Mouse (Mus musculus) adrenal gland, postnatal 4 days (tissue): ENCODE results near the gene Rbfox1. TPM values are rescaled to one million over a fixed set of nuclear protein-coding genes. Genes with fewer than 3 reads are reported as not detected.

Source experiments
- DNase-seq, 2 experiments: peaks; one replicate each; pipeline ENCODE4 v3.0.0; 2021 to 2022; ENCODE audit warnings: low spot score in 2 of 2, mixed read lengths in 2 of 2
- long read RNA-seq, 2 experiments: library from polyadenylated mRNA; stranded (forward); transcript quantifications; one replicate each; pipeline ENCODE4 v2.0.0; 2021
- total RNA-seq, 2 experiments: library from RNA; stranded (reverse); gene quantifications; 2 replicates each; pipeline ENCODE4 v1.2.3; 2021

Gene Rbfox1
- total RNA-seq, result 10 to 100 TPM in 1 of 2 experiments, 1 to 10 TPM in 1; 9.7 to 10.4 TPM
- long read RNA-seq, experiment 1, partial matches to known transcripts, result 0 of 1 reads
- long read RNA-seq, experiment 1, other reads (novel, unspliced or antisense), result 1 of 1 reads
- long read RNA-seq, experiment 2, partial matches to known transcripts, result 0 of 4 reads
- long read RNA-seq, experiment 2, other reads (novel, unspliced or antisense), result 4 of 4 reads

DNA sequence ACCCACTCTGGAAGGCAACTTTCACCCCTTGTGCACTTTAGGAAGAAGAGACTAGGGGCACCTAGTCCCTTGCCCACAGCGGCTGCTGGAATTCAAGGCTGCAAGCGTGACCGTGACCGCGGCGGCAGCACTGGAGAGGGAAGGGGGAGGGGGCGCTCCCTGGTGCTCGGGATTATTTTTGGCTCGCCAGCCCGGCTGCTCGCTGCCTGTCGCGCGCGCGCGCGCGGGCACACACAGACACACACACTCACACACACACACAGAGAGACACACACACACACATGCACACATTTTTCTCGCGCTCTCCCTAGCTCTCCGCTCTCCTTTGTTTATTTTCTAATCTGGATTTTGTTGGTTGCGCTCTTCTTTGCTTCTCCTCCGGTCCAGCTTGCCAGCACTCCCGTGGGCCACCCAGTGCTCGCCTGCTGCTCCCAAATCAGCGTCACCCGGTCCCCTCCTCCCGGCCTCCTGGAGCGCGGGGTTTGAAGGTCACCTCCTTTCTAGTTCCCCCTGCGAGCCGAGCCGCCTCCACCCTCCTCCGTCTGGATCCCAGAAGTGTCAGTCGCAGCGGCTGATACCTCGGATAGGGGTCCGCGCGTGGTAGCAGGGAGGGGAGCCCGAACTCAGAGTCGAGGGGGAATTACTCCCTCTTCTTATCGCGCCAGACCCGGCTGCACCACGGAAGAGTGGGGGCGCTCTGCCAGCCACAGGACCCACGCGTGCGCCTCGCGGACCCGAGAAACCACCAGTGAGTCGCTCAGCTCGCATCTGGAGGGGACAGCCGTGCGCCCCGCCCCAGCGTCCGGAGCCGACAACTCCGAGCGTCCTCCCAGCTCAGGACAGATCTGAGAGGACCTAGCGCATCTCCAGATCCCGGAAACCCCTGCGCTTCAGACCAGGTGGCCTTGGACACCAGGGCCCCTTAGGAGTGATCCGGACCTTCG is at the start of gene Rbfox1:
Rbfox1 (plus strand) TSS at position 610 of the 944 bp plus-strand sequence.
- no peak for DNase-seq

DNA sequence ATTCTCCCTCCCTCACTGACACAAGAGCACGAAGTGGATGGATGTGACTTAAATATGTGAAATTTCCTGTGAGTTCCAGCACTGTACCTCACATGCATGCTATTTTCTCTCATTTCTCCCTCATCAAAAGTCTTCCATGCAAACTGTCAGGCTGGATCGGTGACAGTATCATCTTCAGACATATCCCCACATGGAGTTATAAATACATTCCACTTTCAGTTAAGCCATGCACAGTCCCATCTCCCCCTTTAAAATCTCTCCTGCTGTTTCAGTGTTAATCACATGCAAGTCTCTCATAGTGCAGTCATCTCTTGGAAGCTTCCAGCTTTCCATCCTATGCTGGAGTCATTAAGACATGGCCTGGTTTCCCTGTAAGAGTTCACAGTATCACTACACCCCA is 48.4 kb upstream of the Rbfox1 start:
- no peak for DNase-seq

DNA sequence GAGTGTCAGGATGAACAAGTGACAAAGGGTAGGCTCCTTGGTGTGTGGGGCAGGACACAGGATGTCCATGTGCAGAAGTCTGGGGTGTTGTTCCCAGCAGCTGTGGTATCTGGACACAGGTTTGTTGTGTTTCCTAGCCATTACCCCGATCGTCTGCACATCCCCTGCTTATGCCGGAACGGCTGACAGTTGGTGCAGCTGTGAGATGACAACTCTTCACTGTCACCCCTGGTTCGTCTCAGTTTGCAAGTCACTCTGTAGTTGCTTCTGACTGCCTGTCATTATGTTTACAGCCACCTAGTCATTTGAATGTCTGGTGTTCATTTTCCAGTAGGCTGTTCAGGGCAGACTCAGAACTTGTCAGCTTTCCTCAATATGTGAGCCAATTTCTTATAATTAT is 44.0 kb upstream of the Rbfox1 start:
- DNase-seq, result no peak

DNA sequence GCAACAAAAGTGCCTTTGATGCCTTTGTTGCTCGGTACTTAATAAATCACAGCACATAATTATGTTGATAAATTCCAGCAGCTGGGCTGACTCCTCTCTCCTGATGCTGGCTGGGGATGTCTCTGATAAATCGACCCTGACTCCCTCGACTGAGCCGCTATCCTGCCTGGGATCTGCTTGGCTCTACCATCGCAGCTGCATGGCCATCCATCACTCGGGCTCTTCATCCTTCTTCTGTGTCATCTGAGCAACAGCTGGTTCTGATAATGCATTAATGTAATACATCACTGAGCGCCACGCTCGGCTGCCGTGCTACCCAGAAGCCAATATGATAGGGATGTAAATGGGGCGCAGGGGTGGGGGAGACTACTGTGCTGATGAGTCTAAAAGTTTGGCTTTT is 39.5 kb upstream of the Rbfox1 start:
- no peak for DNase-seq

DNA sequence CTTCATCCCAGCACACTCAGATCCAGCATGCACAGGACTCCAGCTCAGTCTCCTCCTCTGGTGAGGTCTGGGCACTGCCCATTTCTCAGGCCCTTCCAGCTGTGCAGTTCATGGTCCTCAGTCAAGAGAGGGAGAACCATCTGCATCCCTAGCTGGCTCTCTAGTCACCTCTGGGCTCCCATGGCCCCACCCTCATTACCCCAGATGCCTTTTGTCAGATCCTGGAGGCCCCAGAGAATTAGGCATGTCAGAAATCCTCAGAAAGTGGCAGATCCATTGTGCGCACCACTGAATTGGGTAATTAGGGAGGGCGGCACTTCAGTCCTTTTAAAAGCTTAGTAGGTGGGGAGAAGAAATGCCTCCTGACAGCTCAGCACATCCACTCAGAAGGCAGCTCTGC is 32.1 kb upstream of the Rbfox1 start:
- DNase-seq, result no peak

DNA sequence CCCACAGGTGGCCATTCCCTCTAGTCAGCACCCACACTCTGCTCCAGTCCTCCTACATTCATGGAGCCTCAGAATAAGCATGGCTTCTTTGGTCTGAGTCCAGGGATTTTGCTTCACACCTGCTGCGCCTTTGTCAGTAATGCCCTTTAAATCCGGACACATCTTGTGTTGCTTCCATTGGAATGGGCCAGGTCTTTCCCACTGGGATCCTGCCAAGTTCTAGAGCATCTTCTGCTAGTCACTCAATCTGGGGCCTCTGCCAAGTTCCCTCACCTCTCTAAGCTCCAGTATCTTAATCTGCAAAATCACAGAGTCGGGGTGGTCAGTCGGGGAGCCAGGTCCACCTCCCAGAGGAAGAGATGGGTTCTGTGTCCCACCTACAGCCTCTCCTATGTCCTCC is 20.8 kb upstream of the Rbfox1 start:
- DNase-seq, result no peak

DNA sequence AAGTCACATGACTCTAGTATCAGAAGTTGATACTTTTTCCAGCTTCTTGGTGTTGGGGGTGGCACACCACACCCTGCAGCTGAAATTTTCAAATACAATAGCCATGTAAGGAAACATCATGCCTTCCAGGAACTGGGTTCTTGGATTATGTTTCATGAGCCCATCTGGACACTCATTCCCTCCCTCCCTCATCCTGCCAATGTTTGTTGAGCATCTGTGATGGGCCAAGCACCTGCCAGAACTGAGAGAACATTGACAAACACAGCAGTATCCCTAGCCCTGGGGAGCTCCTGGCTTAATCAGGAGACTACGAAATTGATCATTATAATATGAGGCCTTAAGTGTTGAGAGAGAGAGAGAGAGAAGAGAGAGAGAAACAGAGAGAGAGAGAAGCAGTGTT is 18.2 kb upstream of the Rbfox1 start:
- DNase-seq, result no peak

DNA sequence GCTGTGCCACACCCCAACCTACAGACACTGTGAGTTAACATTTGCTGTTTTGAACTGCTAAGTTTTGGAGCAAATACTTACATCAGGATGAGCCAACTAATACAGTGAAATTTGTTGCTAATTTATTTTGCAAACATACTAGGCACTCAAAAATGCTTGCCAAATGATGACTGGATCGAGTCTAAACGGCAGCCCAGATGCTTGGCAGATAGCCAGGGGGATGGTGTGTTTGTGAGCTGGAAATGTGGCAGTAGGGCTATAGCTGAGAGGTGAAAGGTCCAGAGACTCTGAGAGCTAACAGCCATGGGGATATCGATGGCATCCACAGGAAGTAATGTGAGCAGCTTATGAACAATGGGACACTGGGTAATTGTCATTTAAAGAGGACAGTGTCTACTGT is 14.8 kb upstream of the Rbfox1 start:
- DNase-seq, result no peak

DNA sequence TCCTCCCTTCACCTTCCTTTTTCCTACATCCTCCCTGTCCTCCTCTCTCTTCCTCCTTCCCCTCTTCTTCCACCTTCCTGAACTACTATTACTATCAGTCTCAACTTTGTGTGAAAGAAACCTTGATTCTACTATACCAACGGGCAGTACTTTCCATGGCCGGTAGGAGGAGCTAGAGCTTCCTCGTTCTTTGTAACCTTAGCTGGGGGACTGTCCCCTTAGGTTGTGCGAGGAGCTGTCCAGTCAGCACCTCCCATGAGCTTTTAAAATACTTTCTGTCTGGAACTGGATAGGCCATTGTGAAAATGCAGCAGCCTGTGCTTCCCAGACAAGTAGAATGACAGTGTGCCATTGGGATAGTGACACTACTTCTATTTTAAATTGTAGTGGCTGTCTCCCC is 3.3 kb upstream of the Rbfox1 start:
- DNase-seq, result peak; percentile 32 to 71

DNA sequence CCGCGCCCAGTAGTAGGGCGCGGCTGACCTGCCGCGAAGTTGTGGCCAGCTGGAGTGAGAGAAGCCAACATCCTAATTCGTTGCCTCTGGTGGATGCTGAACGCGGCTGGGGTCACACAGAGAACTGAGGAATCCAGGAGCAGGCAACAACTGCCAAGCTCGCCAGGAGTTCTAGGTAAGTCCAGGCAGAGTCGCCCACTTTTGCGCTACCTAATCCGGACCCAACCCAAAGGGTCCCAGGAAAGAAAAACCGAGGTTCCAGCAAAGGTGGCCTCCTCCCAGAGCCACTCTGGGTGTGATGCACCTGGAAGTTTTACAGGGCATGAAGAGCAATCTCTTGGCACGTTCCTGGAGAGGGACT is 515 bp downstream of the Rbfox1 start:
- no peak for DNase-seq

DNA sequence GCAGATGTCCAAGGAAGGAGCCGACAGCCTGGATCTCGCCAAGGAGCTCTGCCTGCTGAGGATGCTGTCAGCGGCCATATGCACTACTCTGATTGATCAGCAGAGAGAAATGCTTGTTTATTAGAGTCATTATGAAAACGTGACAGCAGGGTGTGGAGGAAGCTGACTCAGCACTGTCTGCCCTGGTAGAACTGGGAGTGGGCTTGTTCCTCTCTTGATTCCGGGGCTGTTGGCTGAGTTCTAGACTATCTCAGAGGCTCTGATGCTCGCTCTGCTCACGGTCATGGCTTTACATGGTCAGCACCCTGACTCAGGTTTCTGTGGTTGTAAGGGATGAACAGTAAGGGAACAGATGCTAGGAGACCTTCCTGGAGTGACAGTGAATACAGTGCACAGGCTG is 10.4 kb downstream of the Rbfox1 start:
- DNase-seq, result no peak

DNA sequence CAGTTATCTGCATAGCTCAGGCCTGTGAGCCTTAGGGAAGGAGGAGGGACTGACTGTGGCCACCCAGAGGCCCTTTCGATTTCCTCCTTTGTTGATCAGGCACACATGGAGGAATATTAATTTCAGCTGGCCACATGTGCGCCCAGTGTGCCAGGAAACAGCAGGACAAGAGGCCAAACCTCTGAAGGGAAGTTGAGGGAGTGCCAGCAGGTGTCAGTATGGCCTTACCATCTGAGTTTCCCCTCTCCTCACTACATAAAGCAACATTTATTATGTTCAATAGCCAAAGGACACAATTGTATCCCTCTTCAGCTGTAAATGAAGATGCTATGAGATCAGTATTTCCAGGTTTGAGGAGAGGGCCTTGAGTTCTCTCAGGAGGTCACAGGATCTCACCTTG is 13.2 kb downstream of the Rbfox1 start:
- no peak for DNase-seq

DNA sequence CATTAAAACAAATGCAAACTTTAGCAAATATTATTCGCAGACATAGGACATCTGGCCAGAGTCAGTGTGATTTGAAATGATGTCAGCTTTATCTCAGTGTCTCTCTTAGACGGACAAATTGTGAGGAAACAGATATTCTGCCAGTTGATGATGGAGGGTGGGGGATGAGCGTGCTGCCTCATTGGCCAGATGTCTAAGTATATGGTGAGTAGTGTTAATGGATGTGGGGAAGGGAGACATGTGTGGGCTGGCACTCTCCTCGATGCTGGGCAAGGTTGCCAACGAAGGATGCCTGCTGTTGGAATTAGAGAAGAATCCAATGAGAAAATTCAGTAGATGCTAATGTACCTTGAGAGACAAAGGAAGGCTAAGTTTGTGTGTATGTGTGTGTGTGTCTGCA is 25.6 kb downstream of the Rbfox1 start:
- no peak for DNase-seq

DNA sequence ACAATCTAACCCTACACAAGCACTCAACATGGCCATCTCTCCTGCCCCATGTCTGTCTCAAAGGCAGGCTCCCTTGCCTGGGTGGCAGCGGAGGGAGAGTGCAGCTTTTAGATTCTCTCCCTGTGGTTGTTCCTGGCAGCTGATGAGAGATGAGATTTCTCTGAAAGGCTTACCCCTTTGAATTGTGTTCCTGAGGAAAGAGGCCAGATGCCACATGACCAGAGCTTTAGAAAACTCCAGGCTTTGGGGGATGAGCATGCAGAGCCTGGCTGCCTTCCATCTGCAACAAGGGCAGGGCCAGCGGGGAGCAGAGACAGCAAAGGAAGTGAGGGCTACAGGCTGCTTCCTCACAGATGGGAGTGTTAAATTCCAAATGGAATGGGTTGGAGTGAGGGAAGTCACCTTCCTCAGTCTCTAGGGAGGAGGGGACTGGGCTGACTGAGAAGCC is 26.7 kb downstream of the Rbfox1 start:
- DNase-seq, result peak in 1 of 2 experiments; percentile 5

DNA sequence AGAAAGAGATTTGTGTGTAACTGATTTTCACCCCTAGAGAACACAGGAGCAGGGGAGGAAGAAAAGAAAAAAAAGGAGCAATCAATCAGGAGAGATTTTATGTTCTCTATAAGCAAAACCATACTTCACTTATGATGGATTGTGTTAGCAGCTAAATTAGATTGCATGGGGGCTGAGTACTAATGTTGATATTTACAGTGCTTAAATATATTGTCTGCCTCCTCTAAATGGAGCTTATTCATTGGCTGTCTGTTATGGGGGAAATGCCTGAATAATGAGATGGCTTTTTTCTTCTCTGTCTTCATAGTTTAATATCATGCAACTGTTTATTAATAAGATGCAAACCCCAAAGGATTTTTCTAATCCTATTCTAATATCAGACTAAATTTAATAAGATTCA is 32.8 kb downstream of the Rbfox1 start:
- no peak for DNase-seq

DNA sequence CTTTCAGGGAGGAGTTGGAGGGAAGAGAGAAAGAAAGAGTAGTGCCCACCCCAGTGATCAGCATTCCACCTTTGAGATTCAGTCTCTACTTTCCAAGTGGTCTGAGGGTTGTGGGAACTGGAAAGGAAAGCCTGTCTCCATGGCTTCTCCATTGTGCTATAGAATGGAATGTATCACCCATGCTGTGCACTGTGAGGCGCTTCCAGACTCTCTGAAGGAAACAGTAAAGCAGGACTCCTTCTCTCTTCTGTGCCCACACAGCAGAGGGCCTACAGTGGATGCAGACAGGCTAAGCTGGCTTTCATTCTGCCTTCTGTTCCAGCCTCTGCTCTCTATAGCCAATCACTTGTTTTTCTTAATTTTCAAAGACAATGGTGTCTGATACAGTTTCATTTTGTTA is 41.8 kb downstream of the Rbfox1 start:
- DNase-seq, result no peak

DNA sequence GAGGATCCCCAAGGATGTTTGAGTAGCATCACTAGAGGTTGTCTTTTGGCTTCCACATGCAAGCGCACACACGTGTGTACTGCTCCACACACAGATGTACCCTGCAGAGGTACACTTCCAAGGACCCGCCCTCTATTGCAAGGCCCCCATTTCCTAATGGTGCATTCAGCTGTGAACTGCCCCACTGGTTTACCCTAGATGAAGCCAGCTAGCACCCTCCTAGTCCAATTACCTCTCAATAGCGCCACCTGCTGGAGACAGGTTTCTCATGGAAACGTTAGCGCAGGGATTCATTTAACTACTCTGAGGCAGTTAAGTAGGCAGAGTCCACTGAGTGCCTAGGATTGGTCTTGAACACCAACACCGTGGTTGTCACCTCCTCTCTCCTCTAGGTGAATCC is 46.5 kb downstream of the Rbfox1 start:
- DNase-seq, result peak; percentile 52 to 57

DNA sequence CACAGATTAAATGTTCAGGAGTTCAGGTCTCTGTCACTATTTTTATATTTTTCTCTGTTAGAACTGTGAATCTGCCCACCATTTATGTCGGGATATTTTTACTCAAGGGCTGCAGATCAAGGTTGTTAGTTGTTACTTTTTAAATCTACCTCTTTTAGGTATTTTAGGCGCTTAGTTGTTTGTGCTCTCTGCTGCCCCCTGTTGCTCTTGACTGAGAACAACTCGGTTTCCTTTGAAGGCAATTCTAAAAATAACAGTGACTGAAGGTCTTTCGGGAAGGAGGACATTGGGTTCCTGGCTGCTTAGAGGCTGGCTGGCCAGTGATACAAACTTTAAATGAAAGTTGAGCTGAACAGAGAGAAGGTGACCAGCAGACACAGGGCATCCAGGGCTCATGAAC is 54.9 kb downstream of the Rbfox1 start:
- DNase-seq, result no peak

DNA sequence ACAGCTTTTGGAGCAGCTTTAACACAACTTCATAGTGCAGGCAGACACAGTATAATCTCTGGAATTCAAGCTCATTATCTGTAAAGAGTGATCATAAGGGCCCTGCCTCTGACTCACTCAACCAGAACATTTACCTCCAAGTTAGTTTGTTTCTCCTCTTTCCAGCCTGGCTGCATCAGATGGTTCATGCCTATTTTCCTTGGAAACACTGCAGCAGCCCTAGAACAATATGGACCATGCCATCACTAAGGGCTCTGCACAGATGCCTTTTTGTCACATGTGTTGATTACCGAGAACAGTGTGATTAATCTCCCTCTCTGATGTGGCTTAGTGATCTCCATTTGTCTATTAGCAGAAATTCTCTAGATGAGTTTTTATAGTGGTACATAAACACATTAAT is 60.5 kb downstream of the Rbfox1 start:
- no peak for DNase-seq

DNA sequence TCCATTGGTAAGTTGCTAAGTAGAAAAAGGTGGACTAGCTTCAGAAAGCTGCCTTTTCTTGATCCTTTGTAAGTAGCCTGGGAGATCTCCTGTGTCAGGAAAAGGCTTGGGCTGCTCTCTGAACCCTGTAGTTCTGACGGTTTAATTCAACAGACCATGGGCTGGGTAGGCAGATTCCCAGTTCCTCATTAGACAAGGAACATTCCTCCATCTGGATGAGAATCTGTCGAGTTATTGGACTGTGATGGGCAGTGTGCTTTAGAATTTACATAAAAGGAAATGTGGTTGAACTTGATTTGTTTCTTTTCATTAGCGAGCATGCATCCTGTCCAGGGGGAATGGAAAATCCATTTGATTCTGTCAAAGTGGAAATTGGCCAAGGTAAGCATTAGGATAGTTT is 68.0 kb downstream of the Rbfox1 start:
- DNase-seq, result no peak

DNA sequence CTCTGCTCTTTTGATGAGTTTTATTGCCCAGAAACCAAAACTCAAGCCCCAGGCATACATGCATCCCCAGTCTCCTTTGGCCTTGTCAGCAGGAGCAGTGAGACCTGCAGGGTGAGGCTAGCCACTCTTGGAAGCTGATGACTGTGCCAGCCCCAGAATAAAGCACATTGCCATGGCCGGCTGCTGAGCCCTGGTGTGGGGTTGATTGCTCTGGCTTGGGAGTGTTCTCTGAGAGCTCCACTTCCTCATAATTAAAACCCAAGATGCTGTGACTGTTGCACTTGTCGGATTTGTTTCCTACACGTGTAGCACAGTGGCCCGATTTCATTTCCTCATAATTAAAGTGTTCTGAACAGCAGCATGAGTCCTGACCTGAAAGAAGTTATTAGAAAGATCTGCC is 72.3 kb downstream of the Rbfox1 start:
- no peak for DNase-seq

DNA sequence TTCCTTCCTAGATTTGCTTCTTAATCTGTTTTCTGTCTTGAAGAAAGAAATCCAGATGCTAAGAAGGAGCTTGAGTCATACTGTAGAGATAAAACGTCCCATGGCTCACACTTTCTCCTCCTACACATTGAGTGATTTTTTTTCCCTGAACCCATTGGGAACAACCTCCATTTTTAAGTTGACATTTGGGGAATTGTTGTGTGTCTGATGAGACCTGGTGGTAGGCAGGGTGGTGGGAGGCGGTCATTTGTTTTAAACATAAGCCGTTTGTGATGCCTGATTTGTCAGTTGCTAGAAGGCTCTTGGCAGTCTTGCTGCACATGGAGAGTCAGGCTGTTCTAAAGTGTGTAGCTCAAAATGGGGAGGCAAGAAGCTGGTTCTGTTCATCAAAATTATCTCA is 76.6 kb downstream of the Rbfox1 start:
- DNase-seq, result no peak

DNA sequence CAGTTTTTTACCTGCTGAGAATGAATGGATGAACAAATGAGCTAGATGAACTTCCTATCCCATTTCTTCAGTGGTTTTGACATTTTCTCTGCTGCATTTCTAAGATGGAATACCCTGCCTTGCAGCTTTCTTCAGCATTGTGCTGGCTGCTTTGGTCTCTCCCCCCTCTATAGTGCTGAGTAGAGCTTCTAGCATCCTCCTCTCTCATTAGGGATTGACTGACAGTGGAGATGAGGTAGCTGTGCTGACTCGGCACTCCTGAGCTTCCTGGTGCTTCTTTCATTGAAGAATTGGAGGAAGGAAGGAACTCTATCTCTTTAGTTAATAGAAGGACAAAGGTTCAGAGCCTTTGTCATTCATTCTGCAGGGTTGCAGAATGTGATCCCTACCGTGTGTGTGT is 89.0 kb downstream of the Rbfox1 start:
- DNase-seq, result no peak
